Mouse (Mus musculus) midbrain, embryonic 10.5 days (tissue): Measurements from ENCODE around the gene Cfb. TPM values are rescaled to one million over a fixed set of nuclear protein-coding genes. Genes with fewer than 3 reads are reported as not detected.

Source experiments
- DNase-seq: peaks from one replicate; pipeline ENCODE4 v3.0.0-alpha.2; 2017; ENCODE audit warnings: low spot score
- H3K27ac ChIP-seq: fragments of 300-500 bp; sonication (generic); replicated peaks from 2 replicates; pipeline ENCODE4 v1.5.1; 2016; ENCODE audit warnings: mild to moderate bottlenecking
- H3K27me3 ChIP-seq: fragments of 300-500 bp; sonication (generic); 2 replicates; pipeline ENCODE4 v1.6.1; 2016; ENCODE audit warnings: low read depth, mild to moderate bottlenecking; ENCODE audit not compliant: poor library complexity, severe bottlenecking
- H3K36me3 ChIP-seq: fragments of 300-500 bp; sonication (generic); 2 replicates; pipeline ENCODE4 v1.6.1; 2016; ENCODE audit warnings: mild to moderate bottlenecking, moderate library complexity
- H3K4me1 ChIP-seq: fragments of 300-500 bp; sonication (generic); 2 replicates; pipeline ENCODE4 v1.6.1; 2016
- H3K4me3 ChIP-seq: fragments of 300-500 bp; sonication (generic); 2 replicates; pipeline ENCODE4 v1.5.1; 2016; ENCODE audit warnings: mild to moderate bottlenecking, moderate library complexity
- H3K9me3 ChIP-seq: fragments of 300-500 bp; sonication (generic); replicated peaks from 2 replicates; pipeline ENCODE4 v1.6.1; 2016; ENCODE audit warnings: mild to moderate bottlenecking
- WGBS: fragments of 180-500 bp; shearing (Covaris S2); methylation state at CpG from one replicate; pipeline ENCODE4 v1.1.7; 2016; 5-methylcytosine and 5-hydroxymethylcytosine counted together
- microRNA-seq: library from miRNA; unstranded; fragments of <30 nt; microRNA quantifications from one replicate; pipeline ENCODE4, GENCODE M21; 2017
- polyA plus RNA-seq: library from polyadenylated mRNA; unstranded; fragments of >200 nt; fragmentation: Nextera tagmentation; extraction: Ambion mirVana; gene quantifications from 2 replicates; pipeline ENCODE4 v1.2.1, GENCODE M21; 2016

The Cfb gene
- polyA plus RNA-seq, 1 experiment from 2014 or later, result 1.8 TPM

- peaks cover 6% of the 10 kb centered on the region for H3K9me3 ChIP-seq
- 79% methylated on average over 6 of the region's 6 CpGs for WGBS
These were observed 53.6 kb downstream of the Cfb start for GRCm38 (mm10) chr17:34808599-34809205.

GRCm38 (mm10) chr17:34807176-34807575 lies 55.1 kb downstream of the Cfb start:
- 72% methylated on average over 3 of the region's 3 CpGs for WGBS
- no peaks in the 10 kb centered on the region for H3K27me3 ChIP-seq
- H3K27ac ChIP-seq, result no peak overlapping the region

More at GRCm38 (mm10) chr17:34808599-34809205, 53.6 kb downstream of the Cfb start:
- H3K27me3 ChIP-seq, result no peaks in the 10 kb centered on the region
- H3K27ac ChIP-seq, result no peak overlapping the region
- no peak overlapping the region for H3K4me3 ChIP-seq
- DNase-seq, result no peak
- no peaks in the 10 kb centered on the region for H3K36me3 ChIP-seq
- H3K4me1 ChIP-seq, result no peaks in the 10 kb centered on the region

More at GRCm38 (mm10) chr17:34807176-34807575, 55.1 kb downstream of the Cfb start:
- Histone ChIP-seq H3K4me3 (no peak overlapping the region), H3K4me1 (no peaks in the 10 kb centered on the region), H3K9me3 (peaks cover 6% of the 10 kb centered on the region), H3K36me3 (no peaks in the 10 kb centered on the region)
- no peak for DNase-seq

Small RNA genes within 50 kb of the gene (microRNA-seq; reads per million reads assigned to microRNA genes)
- not detected for gene Mir6970
- gene Mir6971, result 2.1 reads per million
- gene Mir6972, result not detected

Other genes starting within 250 kb of the Cfb start
- 4.3 TPM in 2 replicates for gene Egfl8, start 246.5 kb downstream of the Cfb start, polyA plus RNA-seq
- 22.5 and 23.6 TPM in 2 replicates for gene Ppt2, start 234.0 kb downstream of the Cfb start, polyA plus RNA-seq
- 0.54 and 1.2 TPM in 2 replicates for gene Prrt1, start 233.0 kb downstream of the Cfb start, polyA plus RNA-seq
- gene Fkbpl, start 217.8 kb downstream of the Cfb start, polyA plus RNA-seq, result 16.8 and 18.9 TPM in 2 replicates
- gene Atf6b, start 215.4 kb downstream of the Cfb start, polyA plus RNA-seq, result 111 and 123 TPM in 2 replicates
- not detected in 2 replicates for gene Tnxb, start 192.0 kb downstream of the Cfb start, polyA plus RNA-seq
- not detected in 2 replicates for gene C4b, start 118.6 kb downstream of the Cfb start, polyA plus RNA-seq
- gene Cyp21a1, start 58.0 kb downstream of the Cfb start, polyA plus RNA-seq, result not detected in 2 replicates
- 30.2 and 30.6 TPM in 2 replicates for gene Stk19, start 25.6 kb downstream of the Cfb start, polyA plus RNA-seq
- 81.2 and 88.1 TPM in 2 replicates for gene Dxo, start 25.5 kb downstream of the Cfb start, polyA plus RNA-seq
- gene Skiv2l, start 12.3 kb downstream of the Cfb start, polyA plus RNA-seq, result 57.8 and 62.4 TPM in 2 replicates
- gene Nelfe, start 12.1 kb downstream of the Cfb start, polyA plus RNA-seq, result 137 and 139 TPM in 2 replicates
- gene Zbtb12, start 17.0 kb upstream of the Cfb start, polyA plus RNA-seq, result 5.8 and 6.1 TPM in 2 replicates
- gene Gm20547, start 19.5 kb upstream of the Cfb start, polyA plus RNA-seq, result 0.07 TPM in 1 of 2 replicates, not detected in the other
- 1.3 TPM in 2 replicates for gene C2, start 35.7 kb upstream of the Cfb start, polyA plus RNA-seq
- gene Ehmt2, start 36.0 kb upstream of the Cfb start, polyA plus RNA-seq, result 88.0 and 91.9 TPM in 2 replicates
- gene Slc44a4, start 51.9 kb upstream of the Cfb start, polyA plus RNA-seq, result not detected in 2 replicates
- 16.1 and 19.2 TPM in 2 replicates for gene Neu1, start 68.7 kb upstream of the Cfb start, polyA plus RNA-seq
- 0.19 TPM in 1 of 2 replicates, not detected in the other for gene Hspa1b, start 96.7 kb upstream of the Cfb start, polyA plus RNA-seq
- gene Gm20481, start 107.4 kb upstream of the Cfb start, polyA plus RNA-seq, result 0.27 TPM in 1 of 2 replicates, not detected in the other
- 1.3 and 1.6 TPM in 2 replicates for gene Hspa1a, start 109.6 kb upstream of the Cfb start, polyA plus RNA-seq
- gene Hspa1l, start 110.2 kb upstream of the Cfb start, polyA plus RNA-seq, result 0.71 and 0.81 TPM in 2 replicates
- gene Lsm2, start 119.3 kb upstream of the Cfb start, polyA plus RNA-seq, result 307 and 337 TPM in 2 replicates
- 177 and 210 TPM in 2 replicates for gene Vars, start 138.5 kb upstream of the Cfb start, polyA plus RNA-seq
- gene Vwa7, start 154.1 kb upstream of the Cfb start, polyA plus RNA-seq, result 0.19 and 0.28 TPM in 2 replicates
- gene Sapcd1, start 165.5 kb upstream of the Cfb start, polyA plus RNA-seq, result 7.1 and 7.7 TPM in 2 replicates
- gene Msh5, start 184.2 kb upstream of the Cfb start, polyA plus RNA-seq, result 5.4 and 6.3 TPM in 2 replicates
- 216 and 217 TPM in 2 replicates for gene Clic1, start 187.4 kb upstream of the Cfb start, polyA plus RNA-seq
- 527 and 597 TPM in 2 replicates for gene Ddah2, start 196.5 kb upstream of the Cfb start, polyA plus RNA-seq
- 0.17 TPM in 2 replicates for gene Ly6g6c, start 202.9 kb upstream of the Cfb start, polyA plus RNA-seq
- 1.3 TPM in 2 replicates for gene Mpig6b, start 203.7 kb upstream of the Cfb start, polyA plus RNA-seq
- gene Ly6g6e, start 214.4 kb upstream of the Cfb start, polyA plus RNA-seq, result 0.32 and 0.59 TPM in 2 replicates
- 2.0 and 3.5 TPM in 2 replicates for gene Ly6g6d, start 215.5 kb upstream of the Cfb start, polyA plus RNA-seq
- 0.70 and 0.86 TPM in 2 replicates for gene Ly6g6f, start 223.1 kb upstream of the Cfb start, polyA plus RNA-seq
- 56.7 and 68.5 TPM in 2 replicates for gene Abhd16a, start 226.7 kb upstream of the Cfb start, polyA plus RNA-seq
- gene Ly6g5c, start 245.8 kb upstream of the Cfb start, polyA plus RNA-seq, result not detected in 2 replicates